Mouse (Mus musculus) embryonic facial prominence, embryonic 13.5 days (tissue): ENCODE measurements around the gene Cdkl1. TPM values are rescaled to one million over a fixed set of nuclear protein-coding genes. Genes with fewer than 3 reads are reported as not detected.
A peak's percentile ranks its signal among the peaks of the same experiment; 100 is the strongest.

Experiments used
- ATAC-seq: fragments of 200-750 bp; cut with Nextera tagmentation; 2 replicates; pipeline ENCODE4 v1.8.0; 2017; ENCODE audit warnings: low read depth; ENCODE audit not compliant: insufficient number of reproducible peaks, insufficient read depth, low FRiP score, low TSS enrichment
- H3K27ac ChIP-seq: fragments of 300-500 bp; sonication (generic); 2 replicates; pipeline ENCODE4 v1.5.1; 2015; ENCODE audit warnings: moderate library complexity, mild to moderate bottlenecking, inconsistent platforms
- H3K27me3 ChIP-seq: fragments of 300-500 bp; sonication (generic); 2 replicates; pipeline ENCODE4 v1.6.1; 2015; ENCODE audit warnings: mild to moderate bottlenecking, inconsistent platforms
- H3K36me3 ChIP-seq: fragments of 300-500 bp; sonication (generic); 2 replicates; pipeline ENCODE4 v1.6.1; 2015; ENCODE audit warnings: mild to moderate bottlenecking, inconsistent platforms
- H3K4me1 ChIP-seq: fragments of 300-500 bp; sonication (generic); 2 replicates; pipeline ENCODE4 v1.6.1; 2015; ENCODE audit warnings: inconsistent platforms
- H3K4me2 ChIP-seq: fragments of 300-500 bp; sonication (generic); 2 replicates; pipeline ENCODE4 v1.6.1; 2015; ENCODE audit warnings: moderate library complexity, mild to moderate bottlenecking, inconsistent platforms
- H3K4me3 ChIP-seq: fragments of 300-500 bp; sonication (generic); 2 replicates; pipeline ENCODE4 v1.5.1; 2015; ENCODE audit warnings: mild to moderate bottlenecking, inconsistent platforms
- H3K9ac ChIP-seq: fragments of 300-500 bp; sonication (generic); 2 replicates; pipeline ENCODE4 v1.6.1; 2015; ENCODE audit warnings: mild to moderate bottlenecking, inconsistent platforms
- H3K9me3 ChIP-seq: fragments of 300-500 bp; sonication (generic); 2 replicates; pipeline ENCODE4 v1.6.1; 2016; ENCODE audit warnings: inconsistent platforms
- WGBS: fragments of 180-500 bp; shearing (Covaris S2); methylation state at CpG from one replicate; pipeline ENCODE4 v1.1.7; 2015; ENCODE audit warnings: mixed read lengths; 5-methylcytosine and 5-hydroxymethylcytosine counted together
- polyA plus RNA-seq: library from polyadenylated mRNA; unstranded; fragments of >200 nt; fragmentation: Nextera tagmentation; extraction: Ambion mirVana; gene quantifications from 2 replicates; pipeline ENCODE4 v1.2.1, GENCODE M21; 2015

The Cdkl1 gene
- polyA plus RNA-seq, 1 experiment from 2014 or later = 2.7 TPM

GRCm38 (mm10) chr12:69781480-69781879 is 9.6 kb downstream of the Cdkl1 start:
- H3K9ac ChIP-seq = no peak overlapping the region
- H3K4me1 ChIP-seq = peaks cover 4% of the 10 kb centered on the region; the same call in 1 of the 2 replicates
- no peak overlapping the region for H3K4me3 ChIP-seq
- ATAC-seq = no peak
- H3K27me3 ChIP-seq = no peaks in the 10 kb centered on the region
- H3K36me3 ChIP-seq = no peaks in the 10 kb centered on the region
- no peaks in the 10 kb centered on the region for H3K9me3 ChIP-seq
- H3K27ac ChIP-seq = no peak overlapping the region
- H3K4me2 ChIP-seq = no peak overlapping the region
- WGBS = 76% methylated on average over 8 of the region's 8 CpGs

- Histone ChIP-seq H3K4me3 (no peak overlapping the region), H3K27me3 (no peaks in the 10 kb centered on the region), H3K27ac (no peak overlapping the region), H3K9me3 (no peaks in the 10 kb centered on the region), H3K4me1 (peaks cover 6% of the 10 kb centered on the region; the same call in 1 of the 2 replicates), H3K36me3 (no peaks in the 10 kb centered on the region), H3K4me2 (no peak overlapping the region), H3K9ac (no peak overlapping the region)
- ATAC-seq = no peak
- 68% methylated on average over 2 of the region's 2 CpGs for WGBS
These were observed 13.1 kb downstream of the Cdkl1 start for GRCm38 (mm10) chr12:69777957-69778356.

DNA sequence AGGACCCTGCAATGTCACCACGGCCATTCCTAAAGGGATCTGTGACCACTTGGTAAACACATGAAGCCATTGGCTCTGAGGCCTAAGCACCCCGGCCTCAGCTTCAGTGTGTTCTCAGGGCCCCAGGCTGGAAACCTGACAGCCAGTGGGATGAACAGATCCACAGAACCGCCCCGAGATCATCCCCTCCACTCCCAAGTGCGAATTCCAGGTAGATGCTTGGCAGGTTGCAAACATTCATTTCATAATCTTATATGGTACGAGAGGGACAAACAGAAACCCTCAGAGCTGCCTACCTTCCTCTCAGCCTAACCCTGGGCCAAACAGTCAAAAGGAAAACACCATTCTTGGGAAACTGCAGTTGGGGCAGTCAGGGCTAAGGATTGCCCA is 13.7 kb downstream of the Cdkl1 start:
- no peak for ATAC-seq
- Histone ChIP-seq H3K9ac (no peak overlapping the region), H3K27ac (no peak overlapping the region), H3K4me3 (no peak overlapping the region), H3K4me2 (no peak overlapping the region), H3K9me3 (no peaks in the 10 kb centered on the region), H3K4me1 (peaks cover 6% of the 10 kb centered on the region; the same call in 1 of the 2 replicates), H3K36me3 (no peaks in the 10 kb centered on the region), H3K27me3 (no peaks in the 10 kb centered on the region)
- 86% methylated on average over 6 of the region's 6 CpGs for WGBS

GRCm38 (mm10) chr12:69776607-69777340 is 14.3 kb downstream of the Cdkl1 start:
- 65% methylated on average over 11 of the region's 11 CpGs for WGBS
- no peak overlapping the region for H3K4me3 ChIP-seq
- no peak overlapping the region for H3K4me2 ChIP-seq
- peaks cover 6% of the 10 kb centered on the region; the same call in 1 of the 2 replicates for H3K4me1 ChIP-seq
- no peak overlapping the region for H3K9ac ChIP-seq
- no peaks in the 10 kb centered on the region for H3K36me3 ChIP-seq
- no peaks in the 10 kb centered on the region for H3K27me3 ChIP-seq
- no peak for ATAC-seq
- H3K27ac ChIP-seq = no peak overlapping the region
- H3K9me3 ChIP-seq = no peaks in the 10 kb centered on the region

DNA sequence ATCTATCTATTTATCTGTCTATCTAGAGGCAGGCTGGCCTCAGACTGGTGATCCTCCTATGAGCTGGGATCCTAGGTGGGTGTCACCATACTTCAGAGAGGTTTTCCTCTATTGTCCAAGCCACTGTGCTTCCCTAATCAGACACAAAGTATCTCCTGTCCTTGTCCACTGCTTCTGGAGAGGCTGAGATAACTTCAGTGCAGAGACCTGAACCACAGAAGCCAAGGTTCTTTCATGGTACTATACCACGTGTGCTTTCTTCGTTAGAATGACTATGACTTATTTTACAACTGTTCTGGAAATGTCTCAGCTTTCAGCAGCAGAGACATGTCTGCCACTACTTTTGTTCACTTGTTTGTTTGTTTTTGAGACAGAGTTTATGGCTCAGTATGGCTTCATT is 22.2 kb downstream of the Cdkl1 start:
- WGBS = 64% methylated on average over 2 of the region's 2 CpGs
- Histone ChIP-seq H3K36me3 (no peaks in the 10 kb centered on the region), H3K27me3 (no peaks in the 10 kb centered on the region), H3K27ac (no peak overlapping the region), H3K4me2 (no peak overlapping the region), H3K4me1 (peaks cover 11% of the 10 kb centered on the region), H3K9me3 (no peaks in the 10 kb centered on the region), H3K9ac (no peak overlapping the region), H3K4me3 (no peak overlapping the region)
- no peak for ATAC-seq

DNA sequence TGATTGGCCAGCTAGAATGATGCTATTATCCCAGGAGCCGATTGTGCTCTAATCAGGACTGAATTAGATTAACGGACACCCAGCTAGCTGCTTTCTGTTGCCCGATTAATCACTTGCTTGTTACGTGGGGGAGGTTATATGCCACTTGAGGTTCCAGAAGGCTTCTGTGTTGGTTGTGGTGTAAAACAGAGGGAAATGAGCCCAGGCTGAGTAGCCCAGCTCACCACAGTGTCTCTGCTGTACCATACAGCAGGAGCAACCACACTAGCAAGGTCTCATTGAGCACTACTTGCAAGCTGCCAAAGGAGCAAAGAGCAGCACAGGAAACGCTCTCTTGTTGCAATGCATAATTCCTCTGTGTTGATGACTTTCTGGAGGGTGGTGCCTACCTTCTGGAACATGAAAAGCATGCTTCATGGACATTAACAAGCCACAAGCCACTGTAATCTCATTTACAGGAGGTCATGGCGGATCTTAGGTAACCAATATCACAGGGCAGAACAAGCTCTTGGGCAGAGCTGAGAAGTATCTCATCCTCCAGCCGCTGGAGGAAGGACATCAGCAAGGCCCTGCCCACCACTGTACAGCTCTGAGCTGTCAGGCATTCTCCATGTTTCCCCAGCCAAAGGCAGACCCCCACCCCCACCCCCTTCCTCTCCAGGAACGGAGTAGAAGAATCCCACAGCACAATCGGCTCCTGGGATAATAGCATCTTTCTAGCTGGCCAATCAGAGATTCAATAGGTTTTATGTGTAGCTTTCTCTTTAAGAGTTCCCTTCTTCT is 23.4 kb downstream of the Cdkl1 start:
- Histone ChIP-seq H3K4me2 (no peak overlapping the region), H3K9ac (no peak overlapping the region), H3K4me3 (no peak overlapping the region), H3K27me3 (no peaks in the 10 kb centered on the region), H3K9me3 (no peaks in the 10 kb centered on the region), H3K4me1 (peaks cover 11% of the 10 kb centered on the region), H3K27ac (no peak overlapping the region), H3K36me3 (no peaks in the 10 kb centered on the region)
- ATAC-seq = no peak
- WGBS = 48% methylated on average over 9 of the region's 9 CpGs

GRCm38 (mm10) chr12:69766185-69766904 is 24.7 kb downstream of the Cdkl1 start:
- Histone ChIP-seq H3K27ac (no peak overlapping the region), H3K4me2 (no peak overlapping the region), H3K36me3 (no peaks in the 10 kb centered on the region), H3K27me3 (no peaks in the 10 kb centered on the region), H3K9ac (no peak overlapping the region), H3K4me1 (peaks cover 11% of the 10 kb centered on the region), H3K9me3 (no peaks in the 10 kb centered on the region), H3K4me3 (no peak overlapping the region)
- 80% methylated on average over 10 of the region's 10 CpGs for WGBS
- no peak for ATAC-seq

GRCm38 (mm10) chr12:69765543-69765942 is 25.5 kb downstream of the Cdkl1 start:
- Histone ChIP-seq H3K27me3 (no peaks in the 10 kb centered on the region), H3K4me1 (peaks cover 16% of the 10 kb centered on the region), H3K27ac (no peak overlapping the region), H3K9ac (no peak overlapping the region), H3K36me3 (no peaks in the 10 kb centered on the region), H3K9me3 (no peaks in the 10 kb centered on the region), H3K4me2 (no peak overlapping the region), H3K4me3 (no peak overlapping the region)
- no peak for ATAC-seq
- 69% methylated on average over 9 of the region's 9 CpGs for WGBS

DNA sequence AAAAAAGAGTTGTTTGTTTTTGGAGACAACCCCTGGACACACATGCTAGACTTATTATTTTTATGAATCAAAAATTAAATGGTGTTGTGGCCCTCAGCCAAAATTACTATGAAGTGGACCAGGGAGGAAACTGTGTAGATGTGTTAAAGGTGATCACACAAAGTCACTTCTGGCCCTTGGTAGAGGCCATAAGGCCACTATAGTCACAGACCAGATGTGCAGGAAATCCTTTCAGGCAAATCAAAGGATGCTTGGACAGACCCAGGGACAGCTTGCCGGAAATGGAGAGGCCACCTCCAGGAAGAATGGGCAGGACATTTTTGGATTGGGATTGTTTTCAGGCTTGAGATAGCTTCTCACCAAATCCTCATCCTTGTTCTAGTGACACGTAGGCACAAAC is 29.5 kb downstream of the Cdkl1 start:
- H3K9ac ChIP-seq = no peak overlapping the region
- H3K27me3 ChIP-seq = no peaks in the 10 kb centered on the region
- no peaks in the 10 kb centered on the region for H3K36me3 ChIP-seq
- no peak for ATAC-seq
- no peak overlapping the region for H3K4me3 ChIP-seq
- peaks cover 38% of the 10 kb centered on the region for H3K4me1 ChIP-seq
- H3K27ac ChIP-seq = no peak overlapping the region
- H3K4me2 ChIP-seq = no peak overlapping the region
- H3K9me3 ChIP-seq = no peaks in the 10 kb centered on the region
- WGBS = 58% methylated on average over 2 of the region's 2 CpGs

GRCm38 (mm10) chr12:69760743-69761406 is 30.2 kb downstream of the Cdkl1 start:
- H3K27ac ChIP-seq = 0 out of 2 replicates have a peak overlapping the region, but pooled peaks have one; percentile 22
- H3K9ac ChIP-seq = no peak overlapping the region
- H3K4me1 ChIP-seq = peaks cover 42% of the 10 kb centered on the region
- ATAC-seq = no peak
- no peaks in the 10 kb centered on the region for H3K9me3 ChIP-seq
- no peak overlapping the region for H3K4me2 ChIP-seq
- H3K36me3 ChIP-seq = no peaks in the 10 kb centered on the region
- no peak overlapping the region for H3K4me3 ChIP-seq
- no peaks in the 10 kb centered on the region for H3K27me3 ChIP-seq
- 66% methylated on average over 20 of the region's 20 CpGs for WGBS

DNA sequence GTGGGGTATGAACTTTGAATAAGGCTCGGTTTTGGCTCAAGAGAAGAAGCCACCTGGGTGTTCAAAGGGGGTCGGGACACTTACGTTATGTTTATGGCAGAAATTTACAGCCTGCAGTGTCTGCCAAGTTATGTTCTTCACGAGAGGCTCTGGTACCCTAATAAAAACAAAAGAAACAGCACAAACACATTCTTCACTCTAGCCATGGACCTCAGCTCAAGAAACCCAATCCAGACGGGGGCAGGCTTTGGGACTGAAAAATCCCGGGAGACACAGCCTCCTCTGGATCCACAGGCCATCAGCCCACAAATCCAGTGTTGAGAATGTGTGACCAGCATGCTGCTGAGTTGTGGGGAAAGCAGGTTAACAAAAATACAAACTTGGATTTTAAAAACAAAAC is 31.1 kb downstream of the Cdkl1 start:
- Histone ChIP-seq H3K36me3 (no peaks in the 10 kb centered on the region), H3K4me3 (no peak overlapping the region), H3K27ac (no peak overlapping the region; the same call in 1 of the 2 replicates), H3K27me3 (no peaks in the 10 kb centered on the region), H3K4me2 (no peak overlapping the region), H3K9me3 (no peaks in the 10 kb centered on the region), H3K4me1 (peaks cover 36% of the 10 kb centered on the region), H3K9ac (no peak overlapping the region)
- no peak for ATAC-seq
- 49% methylated on average over 6 of the region's 6 CpGs for WGBS
